In the genomic region with DNA sequence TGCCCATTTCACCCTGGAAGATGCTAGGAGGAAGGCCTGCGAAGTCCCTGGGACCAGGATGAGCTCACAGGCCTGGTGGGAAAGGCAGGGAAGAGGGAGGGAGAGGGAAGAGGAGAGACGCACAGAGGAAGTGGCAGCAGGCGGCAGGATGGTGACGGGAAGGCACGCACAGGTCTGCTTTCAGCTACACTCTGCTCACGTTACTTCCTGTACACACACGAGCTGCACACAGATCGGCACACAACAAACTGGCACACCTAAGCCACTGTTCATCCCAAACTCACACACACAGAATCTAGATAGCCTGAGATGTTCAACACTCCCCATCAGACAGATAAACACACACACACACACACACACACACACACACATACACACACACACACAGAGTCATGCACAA, we compare ENCODE assay signal across 19 mouse cellular contexts. TPM values are rescaled to one million over a fixed set of nuclear protein-coding genes. Genes with fewer than 3 reads are reported as not detected.
"Had no signal": no experiment of that assay in that cellular context is flagged by ENCODE, and none has a peak within 500 bp of the region (broad histone marks: within the 10 kb centered on the region; RNA-seq: fewer than 3 reads in every experiment).

No protein-coding gene starts in this region.

- H3K27ac ChIP-seq: kidney, postnatal 0 days; layer of hippocampus, adult 2 months; left cerebral cortex, adult 2 months; liver, embryonic 13.5 days; midbrain, embryonic 10.5 days; midbrain, embryonic 15.5 days; neural tube, embryonic 13.5 days had no signal

- H3K9ac ChIP-seq: liver, embryonic 13.5 days; midbrain, embryonic 15.5 days; neural tube, embryonic 13.5 days had no signal

- H3K36me3 ChIP-seq: liver, embryonic 13.5 days had no signal

- H3K9me3 ChIP-seq: liver, embryonic 13.5 days; midbrain, embryonic 10.5 days; midbrain, embryonic 15.5 days; neural tube, embryonic 13.5 days had no signal

- ATAC-seq: intestine, postnatal 0 days; midbrain, embryonic 15.5 days had no signal

- H3K27me3 ChIP-seq: midbrain, embryonic 15.5 days; neural tube, embryonic 13.5 days had no signal

- H3K4me3 ChIP-seq: layer of hippocampus, adult 2 months; left cerebral cortex, adult 2 months; liver, embryonic 13.5 days; midbrain, embryonic 10.5 days; midbrain, embryonic 15.5 days; neural tube, embryonic 13.5 days had no signal

- H3K4me2 ChIP-seq: liver, embryonic 13.5 days; midbrain, embryonic 15.5 days; neural tube, embryonic 13.5 days had no signal

- DNase-seq: kidney, adult 2 months; layer of hippocampus, adult 9-11 months; liver, embryonic 13.5 days; lung, adult 2 months; lung, postnatal 14 days; lung, postnatal 4 days; retina, postnatal 1 day; thymus, postnatal 14 days had no signal

RNA-seq across cellular contexts. Expression of a gene that starts 10.9 kb away (rescaled TPM):
- total RNA-seq: layer of hippocampus, postnatal 25 days; megakaryocyte progenitor cell, adult 5-6 weeks; neutrophil, adult 5-6 weeks had no signal
- polyA plus RNA-seq: spleen, adult 2 months had no signal

RNA-seq across cellular contexts. Expression of a gene that starts 21.1 kb away (rescaled TPM):
- total RNA-seq: megakaryocyte progenitor cell, adult 5-6 weeks; neutrophil, adult 5-6 weeks had no signal
